Mouse (Mus musculus) spleen, postnatal 10 days (tissue): Measurements from ENCODE around the gene Armh3.
A peak's percentile ranks its signal among the peaks of the same experiment; 100 is the strongest.

Experiments
- DNase-seq, 2 experiments: peaks; one replicate each; pipeline ENCODE4 v3.0.0; 2021 to 2022; ENCODE audit warnings: low spot score in 2 of 2

The Armh3 gene

DNA sequence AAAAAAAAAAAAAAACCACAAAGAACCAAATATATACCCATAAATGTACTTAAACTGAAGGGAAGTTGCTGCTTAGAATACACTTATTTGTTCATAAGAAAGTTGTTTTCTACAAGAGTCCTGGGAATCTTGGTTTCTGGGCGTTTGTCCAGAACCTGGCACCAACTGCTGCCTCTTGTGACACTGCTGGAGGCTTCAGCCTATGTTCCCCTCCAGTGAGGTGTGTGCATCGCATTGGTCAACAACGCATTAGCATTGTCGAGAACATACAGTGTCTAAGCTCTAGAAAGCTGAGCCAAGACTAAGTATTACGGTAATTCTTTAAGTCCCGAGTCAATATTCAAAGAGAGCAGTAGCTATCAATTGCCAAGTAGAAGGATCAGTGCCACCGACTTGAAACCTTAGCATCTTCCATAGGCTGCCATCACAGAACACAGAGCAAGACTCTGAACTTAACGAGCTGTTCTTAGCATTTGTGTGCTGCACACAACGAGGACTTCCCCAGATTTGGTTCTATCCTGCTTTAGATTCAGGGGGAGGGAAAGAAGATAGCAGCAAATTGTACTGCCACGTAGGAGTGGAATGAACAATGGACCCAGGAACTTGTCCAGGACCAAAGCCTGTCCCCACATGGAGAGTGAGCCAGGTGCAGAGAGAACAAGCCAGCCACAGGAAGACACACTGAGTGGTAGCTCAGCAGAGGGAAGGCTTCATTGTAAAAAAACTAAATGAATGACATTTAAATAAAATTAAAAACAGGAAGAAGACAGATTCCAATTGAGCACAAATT lies 86.9 kb downstream of the Armh3 start:
- no peak for DNase-seq

DNA sequence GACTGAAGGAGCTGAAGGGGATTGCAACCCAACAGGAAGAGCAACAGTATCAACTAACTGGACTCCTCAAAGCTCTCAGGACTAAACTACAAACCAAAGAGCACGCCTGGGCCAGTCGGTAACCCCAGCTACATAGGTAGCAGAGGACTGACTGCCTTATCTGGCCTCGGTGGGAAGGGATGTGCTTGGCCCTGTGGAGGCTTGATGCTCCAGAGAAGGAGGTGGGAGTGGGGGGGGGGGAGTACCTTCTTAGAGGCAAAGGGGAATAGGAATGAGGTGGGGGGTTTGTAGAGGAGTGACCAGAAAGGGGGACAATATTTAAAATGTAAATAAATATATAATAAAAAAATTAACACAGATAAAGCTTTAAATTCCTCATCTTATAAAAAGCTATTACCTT lies 90.0 kb downstream of the Armh3 start:
- no peak for DNase-seq

DNA sequence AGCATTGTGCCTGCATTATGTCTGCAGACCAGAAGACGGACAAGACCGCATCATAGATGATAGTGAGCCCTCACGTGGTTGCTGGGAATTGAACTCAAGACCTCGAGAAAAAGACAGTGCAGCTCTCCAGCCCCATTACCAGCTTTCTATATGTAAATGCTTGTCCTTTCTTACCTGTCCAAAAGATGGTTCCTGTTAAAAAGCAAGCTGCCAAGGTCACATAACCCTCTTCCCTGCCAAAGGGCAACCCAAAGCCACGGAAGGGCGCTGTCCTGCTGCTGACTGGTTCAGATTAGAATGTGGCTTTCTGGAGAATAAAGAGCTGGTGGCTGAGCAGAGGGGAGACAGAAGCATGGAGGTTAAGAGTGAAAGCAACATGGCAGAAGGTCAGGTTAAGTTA lies 90.9 kb downstream of the Armh3 start:
- no peak for DNase-seq

DNA sequence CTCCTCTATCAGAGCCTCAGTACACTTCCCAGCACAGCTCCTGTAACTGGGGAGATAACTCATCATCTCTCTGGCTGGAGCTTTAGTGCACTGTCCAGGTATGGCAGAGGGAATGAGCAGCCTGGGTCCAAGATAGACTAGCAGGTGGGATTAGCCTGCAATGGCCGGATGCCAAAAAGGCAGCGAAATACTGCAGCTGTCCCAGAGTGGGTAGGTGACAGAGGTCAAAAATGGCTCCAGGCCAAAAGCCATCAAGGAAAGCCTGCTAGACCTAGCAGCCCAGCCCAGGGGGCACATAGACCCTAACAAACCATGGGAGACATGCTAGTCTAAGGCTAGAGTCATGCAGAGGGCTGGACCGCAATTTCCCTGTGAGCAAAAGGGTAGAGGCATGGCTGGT lies 94.4 kb downstream of the Armh3 start:
- DNase-seq, result no peak

DNA sequence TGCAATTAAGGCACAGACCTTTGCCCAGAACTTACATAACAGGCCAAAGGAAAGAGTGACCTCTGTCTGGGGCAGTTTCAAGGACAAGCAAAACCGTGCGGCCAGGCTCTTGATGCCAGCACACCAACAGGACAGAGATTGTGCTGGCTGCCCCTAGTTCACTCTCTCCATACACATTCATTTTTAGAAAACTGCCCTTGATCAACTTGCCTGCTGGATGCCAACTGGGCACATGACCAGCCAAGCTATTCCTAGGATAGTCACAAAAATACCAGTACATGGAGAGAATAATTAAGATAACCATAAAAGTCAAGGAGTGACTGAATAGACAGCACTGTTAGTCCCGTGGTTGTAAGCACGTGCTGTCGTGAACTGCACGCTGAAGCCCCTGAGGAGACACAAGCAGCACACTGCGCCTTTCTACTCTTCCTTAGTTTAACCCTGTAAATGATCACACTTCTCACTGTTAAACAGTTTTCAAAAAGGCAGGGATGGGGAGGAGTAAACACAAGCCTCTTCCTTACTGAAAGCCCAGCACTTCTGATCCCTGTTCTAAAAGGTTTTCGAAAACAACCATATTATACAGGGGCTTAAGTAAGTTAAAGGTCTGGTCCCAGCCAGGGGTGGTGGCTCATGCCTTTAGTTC lies 95.8 kb downstream of the Armh3 start:
- no peak for DNase-seq

DNA sequence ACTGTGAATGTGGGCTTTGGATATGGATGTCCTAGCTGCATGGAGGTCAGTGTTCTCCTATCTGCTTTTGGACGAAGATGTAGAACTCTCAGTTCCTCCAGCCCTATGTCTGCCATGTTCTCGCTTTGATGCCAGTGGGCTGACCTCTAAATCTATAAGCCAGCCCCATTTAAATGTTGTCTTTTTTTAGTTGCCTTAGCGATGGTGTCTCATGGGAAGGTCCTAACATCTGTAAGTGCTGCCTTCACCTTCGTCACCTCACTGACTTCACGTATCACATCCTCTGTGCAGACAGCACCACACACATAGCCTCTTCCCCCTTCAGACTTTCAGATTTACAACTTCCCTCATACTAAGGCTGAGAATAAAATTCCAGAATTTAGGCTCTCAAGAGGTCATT lies 97.5 kb downstream of the Armh3 start:
- no peak for DNase-seq

DNA sequence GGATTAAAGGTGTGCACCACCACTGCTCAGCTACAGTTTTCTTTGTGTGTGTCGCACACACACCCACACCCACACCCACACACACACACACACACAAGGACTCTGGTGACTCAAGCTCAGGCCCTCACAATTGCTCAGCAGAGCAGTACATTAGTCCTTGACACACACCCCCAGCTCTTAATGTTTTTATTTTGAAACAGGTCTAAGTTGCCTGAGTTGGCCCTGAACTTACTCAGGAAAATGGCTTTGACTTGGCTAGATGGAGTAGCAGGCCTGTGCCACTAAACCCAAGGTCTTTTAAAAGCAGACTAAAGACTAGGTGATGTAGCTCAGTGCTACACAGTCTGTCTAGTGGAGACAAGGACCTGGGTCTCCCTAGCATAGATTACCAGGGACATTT lies 102.6 kb downstream of the Armh3 start:
- no peak for DNase-seq

DNA sequence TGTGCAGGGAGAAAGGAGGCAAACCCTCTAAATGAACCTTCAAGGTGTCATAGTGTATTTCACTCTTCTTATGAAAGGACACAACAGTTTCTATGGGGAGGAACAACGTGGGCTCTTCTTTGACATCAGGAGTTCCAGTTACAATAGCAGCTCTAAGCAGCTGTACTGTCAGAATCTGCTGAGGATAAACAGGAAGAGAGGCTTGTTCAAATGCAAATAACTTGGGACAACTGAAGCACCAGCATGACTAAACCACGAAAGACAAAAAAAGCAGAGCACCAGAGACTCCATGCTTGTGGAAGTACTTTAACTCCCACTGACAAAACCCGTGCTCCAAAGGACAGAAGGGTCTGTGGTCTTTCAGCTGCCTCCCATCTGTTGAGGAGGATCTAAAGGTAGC lies 116.2 kb downstream of the Armh3 start:
- DNase-seq, result no peak

DNA sequence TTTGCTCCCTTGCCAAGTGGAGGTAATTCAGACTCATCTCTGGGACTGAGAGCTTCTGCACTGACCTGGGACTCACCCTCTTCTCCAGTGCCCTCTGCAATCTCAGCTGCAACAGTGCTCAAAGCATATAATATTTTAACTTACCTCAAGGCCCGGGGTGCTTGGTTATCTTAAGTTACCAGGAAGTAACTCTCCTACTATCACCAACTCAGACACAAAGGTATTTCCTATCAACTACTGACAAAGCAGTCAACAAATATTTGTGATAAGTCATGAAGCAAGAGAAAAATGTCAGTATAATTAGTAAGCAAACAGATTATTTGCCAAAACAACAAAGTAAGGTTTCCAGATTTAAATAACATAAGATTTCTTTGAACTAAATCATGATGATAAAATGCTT lies 125.0 kb downstream of the Armh3 start:
- no peak for DNase-seq

DNA sequence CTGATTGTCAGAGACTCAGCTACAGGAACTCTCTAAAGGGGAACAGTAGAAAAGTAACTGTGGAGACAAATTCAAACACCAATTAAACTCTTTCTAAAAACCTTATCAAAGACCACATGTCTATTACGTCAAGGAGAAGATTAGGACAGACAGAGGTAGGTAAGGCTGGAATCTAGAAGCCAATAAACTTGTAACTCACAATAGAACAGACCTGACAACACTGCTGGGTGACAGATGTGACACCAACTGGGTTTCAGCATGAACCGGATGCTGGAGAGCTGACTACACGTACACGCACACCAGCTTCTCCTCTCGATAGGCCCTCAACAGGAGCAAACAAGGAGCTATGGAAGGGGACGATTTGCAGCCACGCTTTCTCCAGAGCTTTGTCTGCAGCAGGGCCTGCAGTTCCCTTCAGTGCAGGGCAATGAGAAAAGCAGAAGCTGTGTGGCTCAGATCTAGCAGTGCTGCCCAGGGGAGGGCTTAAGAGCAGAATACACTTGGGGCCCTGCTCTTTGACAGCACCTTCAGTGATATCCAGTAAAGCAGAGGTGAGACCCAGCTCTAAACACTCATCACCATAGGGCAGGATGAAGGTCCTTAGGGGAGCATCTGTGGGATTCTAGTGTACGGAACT lies 142.9 kb downstream of the Armh3 start:
- peak in 1 of 2 experiments; percentile 16 for DNase-seq

DNA sequence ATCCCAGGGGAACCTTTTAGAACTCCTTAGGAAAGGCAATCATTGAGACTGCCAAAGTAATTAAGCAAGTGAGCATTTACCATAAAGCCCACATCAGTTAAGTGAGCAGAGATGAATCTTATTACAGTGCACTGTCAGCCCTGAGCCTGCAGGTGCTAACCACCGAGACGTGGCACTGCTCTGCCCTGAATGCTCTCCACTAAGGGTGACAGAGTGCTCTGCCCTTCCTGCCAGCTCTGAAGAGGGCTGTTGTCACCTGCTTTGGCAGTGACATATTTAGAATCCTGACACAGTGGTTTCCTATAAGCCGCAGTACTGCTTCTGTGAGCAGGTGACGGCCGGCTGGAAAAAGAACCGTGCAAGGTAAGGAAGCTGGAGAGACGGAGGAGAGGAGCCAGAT lies 143.8 kb downstream of the Armh3 start:
- peak in 1 of 2 experiments; percentile 20 for DNase-seq

DNA sequence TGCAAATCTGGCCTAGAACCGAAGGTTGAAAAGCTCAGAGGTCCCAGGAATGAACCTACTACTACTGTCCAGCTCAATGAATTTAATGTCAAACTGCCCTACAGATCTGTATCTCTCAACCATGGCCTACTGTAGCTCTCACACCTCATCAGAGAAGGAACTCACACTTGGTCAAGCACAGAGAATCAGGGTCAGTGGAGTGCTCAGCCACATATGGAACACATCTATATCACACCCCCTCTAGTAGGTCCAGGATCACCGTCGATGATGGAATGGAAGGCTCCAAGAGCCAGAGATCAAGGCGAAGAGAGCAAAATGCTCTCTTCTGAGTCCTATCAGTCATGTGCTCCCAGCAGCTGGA lies 150.6 kb downstream of the Armh3 start:
- DNase-seq, result no peak

DNA sequence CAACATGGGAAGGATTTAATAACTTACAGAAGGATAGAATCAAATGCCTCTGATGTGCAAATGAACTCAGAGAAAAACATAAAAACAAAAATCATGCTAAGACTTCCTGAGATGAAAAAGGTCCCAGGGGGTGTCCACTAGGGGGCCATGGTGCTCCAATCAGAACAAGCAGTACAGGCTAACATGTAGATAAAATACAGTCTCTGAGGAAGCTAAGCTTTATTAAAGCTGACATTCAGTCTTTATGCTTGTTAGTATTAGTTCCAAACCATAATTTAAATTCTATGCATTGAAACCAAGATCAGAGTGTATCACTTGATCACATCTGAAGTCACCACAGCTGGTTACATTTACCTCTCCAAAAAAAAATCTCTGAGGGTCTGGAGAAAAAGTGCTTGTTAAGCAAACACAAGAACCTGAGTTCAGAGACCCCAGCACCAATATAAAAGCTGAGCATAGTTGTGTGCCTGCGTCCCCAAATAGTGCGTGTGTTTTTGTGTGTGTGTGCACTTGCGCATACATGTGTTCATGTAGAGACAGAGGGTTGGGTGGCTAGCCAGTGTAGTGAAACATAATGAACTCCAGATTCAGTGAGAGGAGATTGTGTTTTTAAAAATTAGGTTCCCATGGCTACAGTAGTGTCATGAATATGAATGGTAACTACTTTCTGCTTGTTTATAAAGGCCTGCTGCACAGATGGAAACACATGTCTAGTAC lies 151.1 kb downstream of the Armh3 start:
- peak in 1 of 2 experiments; percentile 57 for DNase-seq

DNA sequence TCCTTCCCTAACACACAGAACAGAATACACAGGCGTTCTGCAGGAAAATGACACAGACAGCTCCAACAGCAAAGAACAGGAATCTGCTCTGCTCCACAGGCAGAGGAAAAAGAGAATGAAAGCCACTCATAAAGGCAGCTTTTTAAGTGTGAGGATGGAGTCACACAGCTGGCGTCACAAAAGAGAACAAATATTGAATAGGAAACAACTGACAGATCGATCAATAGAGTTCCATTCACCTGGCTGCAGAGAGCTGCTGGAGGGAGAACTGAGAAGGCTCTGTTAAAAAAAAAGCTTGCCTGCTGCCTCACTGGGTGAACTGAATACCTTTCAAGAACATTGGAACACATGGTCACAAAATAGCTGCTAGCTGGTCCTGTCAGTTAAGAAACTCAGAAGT lies 154.1 kb downstream of the Armh3 start:
- no peak for DNase-seq

DNA sequence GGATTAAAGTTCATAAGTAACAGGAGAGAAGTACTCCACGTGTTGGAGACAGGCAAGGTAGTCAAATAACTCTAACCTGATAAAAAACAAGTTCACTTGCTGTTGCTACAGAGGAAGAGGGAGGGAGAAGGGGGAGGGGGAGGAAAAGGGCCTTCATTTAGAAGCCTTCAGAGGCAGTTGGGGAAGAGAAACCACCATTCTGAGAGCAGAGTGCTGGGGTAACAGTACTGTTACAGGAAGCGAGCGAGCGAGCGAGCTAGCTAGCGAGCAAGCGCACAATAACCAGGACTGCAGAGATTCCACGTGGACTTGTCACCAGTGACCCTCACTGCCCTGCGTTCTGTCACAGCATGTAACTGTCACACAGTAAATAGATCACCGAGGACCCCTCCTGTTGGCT lies 154.9 kb downstream of the Armh3 start:
- DNase-seq, result peak; percentile 14 to 49

DNA sequence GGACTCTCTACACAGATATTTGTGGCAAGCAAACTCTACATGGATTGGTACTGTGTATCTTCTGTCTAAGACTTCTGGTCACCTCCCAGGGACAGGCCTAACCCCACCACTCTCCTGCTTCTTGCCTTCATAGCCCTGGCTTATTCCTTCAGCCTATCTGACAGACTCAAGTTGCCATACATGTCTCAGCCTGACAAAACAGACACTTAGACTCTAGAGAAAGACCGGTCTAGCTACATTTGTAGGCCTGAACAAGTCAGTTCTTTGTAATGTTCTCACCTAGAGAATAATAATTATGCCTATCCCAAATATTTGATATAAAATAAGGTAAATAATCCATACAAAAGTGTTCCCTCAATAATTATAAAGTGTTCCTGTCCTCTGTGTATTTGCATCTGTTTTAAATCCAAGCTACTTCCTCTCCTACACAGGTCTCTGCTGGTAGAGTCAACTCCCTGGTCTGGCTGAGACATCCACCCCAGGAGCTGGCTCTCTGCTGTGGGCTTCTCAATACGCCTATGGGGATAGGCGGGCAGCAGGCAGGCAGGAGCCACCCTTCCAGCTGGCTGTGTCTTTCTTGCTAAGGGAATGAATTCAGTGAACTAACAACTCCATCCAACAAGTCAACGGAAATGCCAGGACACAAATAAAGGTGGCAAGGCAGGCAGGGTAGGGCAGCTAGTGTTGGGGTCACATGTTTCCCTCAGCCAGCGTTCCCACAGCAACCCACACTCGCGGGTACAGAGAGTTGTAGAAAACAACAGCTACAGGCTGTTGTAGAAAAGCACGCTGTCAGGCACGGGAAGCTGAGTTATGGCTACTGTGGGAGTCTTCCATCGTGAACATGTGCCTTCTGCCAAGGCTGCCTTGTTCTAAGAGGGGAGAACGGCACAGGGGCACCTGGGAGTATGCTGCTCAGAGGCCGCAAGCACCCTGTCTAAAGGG lies 161.0 kb downstream of the Armh3 start:
- DNase-seq, result no peak

DNA sequence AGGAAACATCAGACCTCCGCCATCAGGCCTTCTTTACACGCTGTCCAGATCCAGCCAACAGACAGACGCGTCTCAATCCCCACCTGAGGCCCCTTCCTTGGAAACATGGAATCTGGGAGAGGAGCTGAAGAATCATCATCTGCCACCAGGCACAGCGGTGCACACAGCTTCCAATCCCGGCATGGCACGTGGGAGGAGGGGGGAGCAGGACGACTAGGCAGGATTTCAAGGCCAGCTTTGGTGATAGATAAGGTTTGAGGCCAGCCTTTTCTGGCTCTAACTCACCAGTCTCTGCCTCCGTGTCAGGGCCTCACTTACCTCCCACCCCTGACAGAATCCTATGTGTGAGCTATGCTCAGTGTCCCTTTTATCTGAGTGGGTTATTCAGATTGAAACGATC lies 162.8 kb downstream of the Armh3 start:
- DNase-seq, result no peak

DNA sequence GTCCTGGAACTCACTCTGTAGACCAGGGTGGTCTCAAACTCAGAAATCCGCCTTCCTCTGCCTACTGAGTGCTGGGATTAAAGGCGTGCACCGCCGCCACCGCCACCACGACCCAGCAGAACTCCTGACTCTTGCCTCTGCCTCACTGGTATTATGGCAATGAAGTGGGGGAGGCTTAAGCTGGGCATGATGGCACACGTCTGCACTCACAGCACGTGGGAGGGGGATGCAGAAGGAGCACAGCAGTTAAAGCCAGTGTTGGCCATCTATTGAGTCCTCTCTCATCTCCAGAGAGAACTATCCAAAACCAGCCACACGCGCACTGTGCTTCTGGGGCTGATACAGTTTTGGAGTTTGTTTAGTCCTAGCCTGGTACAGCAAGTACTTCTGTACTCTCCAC lies 164.6 kb downstream of the Armh3 start:
- no peak for DNase-seq

DNA sequence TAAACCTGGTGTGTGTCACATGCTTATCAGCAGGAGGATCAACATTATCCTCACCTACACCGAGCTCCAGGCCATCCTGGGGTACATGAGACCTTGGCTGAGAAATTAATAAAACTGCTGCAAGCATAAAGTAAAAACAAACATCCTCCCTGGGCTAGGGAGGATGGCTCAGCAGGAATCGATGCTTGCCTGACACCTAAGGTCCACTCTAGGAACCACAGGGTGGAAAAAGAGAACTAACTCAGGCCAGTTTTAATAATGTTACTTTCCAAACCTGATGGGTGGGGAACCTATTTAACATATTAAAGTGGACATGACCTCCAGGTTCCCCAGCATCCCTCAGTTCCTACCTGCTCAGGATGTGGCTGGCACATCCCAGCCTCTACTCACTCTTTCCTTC lies 167.6 kb downstream of the Armh3 start:
- DNase-seq, result no peak

DNA sequence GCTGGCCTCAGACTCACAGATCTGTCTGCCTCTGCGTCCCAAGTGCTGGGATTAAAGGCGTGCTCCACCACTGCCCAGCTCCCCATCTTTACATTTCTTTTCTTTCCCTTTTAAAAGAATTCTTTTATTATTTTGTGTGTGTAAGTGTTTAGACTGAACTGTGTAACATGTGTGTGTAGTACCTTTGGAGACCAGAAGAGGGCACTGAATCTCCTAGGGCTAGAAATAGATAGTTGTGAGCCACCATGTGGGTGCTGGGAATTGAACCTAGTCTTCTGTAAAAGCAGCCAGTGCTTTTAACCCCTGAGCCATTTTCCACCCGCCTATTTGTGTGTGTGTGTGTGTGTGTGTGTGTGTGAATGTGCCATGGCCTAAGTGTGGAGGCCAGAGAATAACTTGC lies 170.6 kb downstream of the Armh3 start:
- DNase-seq, result no peak

DNA sequence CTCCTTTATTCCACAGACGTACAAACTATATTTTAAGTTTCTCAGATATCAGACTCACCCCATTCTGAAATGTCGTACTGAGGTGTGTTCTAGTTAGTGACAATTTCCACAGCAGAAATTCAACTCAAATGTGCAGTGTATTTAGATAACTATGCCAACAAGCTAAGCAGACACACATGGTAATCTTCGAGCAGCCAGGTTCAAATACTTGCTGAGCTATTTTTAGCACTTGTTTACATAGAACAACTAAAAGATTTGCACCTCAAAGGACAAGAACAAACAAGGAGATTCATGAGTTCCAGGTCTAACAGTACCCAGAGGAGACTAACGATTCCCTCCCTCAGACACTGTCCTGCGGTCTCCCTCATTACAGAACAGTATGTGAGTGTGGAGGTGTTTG lies 171.2 kb downstream of the Armh3 start:
- no peak for DNase-seq
